Mouse (Mus musculus): ENCODE results near the gene Terb2. TPM values are rescaled to one million over a fixed set of nuclear protein-coding genes. Genes with fewer than 3 reads are reported as not detected.

Terb2 gene
- polyA plus RNA-seq (2012; rRNA removed; ENCODE audit: low replicate concordance) = not detected in 2 replicates

DNA sequence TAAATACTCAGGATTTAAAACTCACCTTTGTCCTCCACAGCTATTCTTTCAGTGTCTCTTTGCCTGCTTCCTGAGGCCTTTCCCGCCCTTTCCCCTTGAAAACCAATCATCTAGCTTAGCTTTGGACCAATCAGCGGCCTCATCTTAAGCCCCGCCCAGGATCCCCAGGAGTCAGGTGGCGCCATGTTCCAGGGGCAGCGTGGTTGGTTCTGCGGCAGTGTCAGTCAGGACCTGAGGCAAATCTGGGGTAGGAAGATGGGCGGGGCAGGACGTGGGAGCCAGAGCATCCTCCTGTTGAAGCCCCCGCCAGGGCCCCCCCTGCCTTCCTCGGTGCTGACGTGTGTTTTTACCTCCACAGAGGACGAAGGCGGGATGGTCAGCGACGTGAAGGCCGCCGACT, at the start of gene Terb2, which contains the start of gene Patl2:
TSS of gene Terb2 (plus strand) at position 167 of the 400 bp plus-strand sequence.
TSS of gene Patl2 (minus strand) at position 84 of the 400 bp plus-strand sequence.

DNA sequence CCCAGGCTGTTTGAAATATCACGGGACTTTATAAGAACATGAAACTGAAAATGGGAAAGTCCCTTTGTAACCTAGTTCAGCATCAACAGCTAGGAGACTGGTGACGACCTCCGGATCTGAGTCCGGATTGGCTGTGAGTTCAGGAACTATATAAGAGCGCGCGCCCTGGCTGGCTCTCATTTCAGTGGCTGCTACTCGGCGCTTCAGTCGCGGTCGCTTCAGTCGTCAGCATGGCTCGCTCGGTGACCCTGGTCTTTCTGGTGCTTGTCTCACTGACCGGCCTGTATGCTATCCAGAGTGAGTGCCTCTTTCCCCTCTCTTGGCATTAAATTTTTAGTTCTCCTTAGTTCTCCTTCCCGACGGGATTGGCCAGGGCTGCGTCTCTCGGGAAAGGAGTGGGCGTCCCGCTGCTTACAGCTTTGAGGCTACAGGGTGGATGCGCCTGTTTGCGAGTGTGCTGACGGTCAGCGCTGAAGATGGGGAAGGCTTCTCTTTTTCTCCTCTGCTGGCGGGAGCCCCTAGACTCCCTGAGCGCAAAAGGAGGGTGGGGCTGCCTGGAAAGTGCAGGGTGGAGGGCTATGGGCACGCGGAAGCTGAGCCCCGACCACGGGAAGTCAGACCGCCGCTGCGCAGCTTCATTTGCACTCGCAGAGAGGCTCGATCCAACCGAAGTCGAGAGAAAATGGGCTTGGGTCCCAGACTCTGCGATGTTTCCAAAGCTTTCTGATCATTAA, 38.4 kb upstream of the Terb2 start, which contains the start of gene B2m:
TSS of gene B2m (plus strand) at position 179 of the 734 bp plus-strand sequence.

DNA sequence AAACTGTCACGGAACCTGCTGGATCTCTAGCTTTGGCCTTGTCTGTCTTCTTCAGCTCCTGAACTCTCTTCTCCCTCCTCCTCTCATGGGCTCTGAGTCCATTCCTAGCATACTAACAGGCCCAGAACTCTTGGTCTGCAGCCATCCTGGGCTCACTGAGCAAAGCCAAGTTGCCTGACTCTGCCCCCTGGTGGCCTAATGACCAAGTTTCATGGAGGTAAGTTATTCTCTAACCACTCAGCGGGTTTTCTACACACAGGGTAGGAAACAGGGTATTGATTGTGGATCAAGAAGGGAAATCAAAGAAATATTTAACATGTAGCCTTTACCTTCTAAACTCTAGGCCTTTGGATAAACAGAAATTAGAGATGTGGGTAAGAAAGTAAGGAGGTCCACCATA, 25.4 kb upstream of the Terb2 start, which contains the start of gene Trim69:
TSS of gene Trim69 (plus strand) at position 21 of the 400 bp plus-strand sequence.

DNA sequence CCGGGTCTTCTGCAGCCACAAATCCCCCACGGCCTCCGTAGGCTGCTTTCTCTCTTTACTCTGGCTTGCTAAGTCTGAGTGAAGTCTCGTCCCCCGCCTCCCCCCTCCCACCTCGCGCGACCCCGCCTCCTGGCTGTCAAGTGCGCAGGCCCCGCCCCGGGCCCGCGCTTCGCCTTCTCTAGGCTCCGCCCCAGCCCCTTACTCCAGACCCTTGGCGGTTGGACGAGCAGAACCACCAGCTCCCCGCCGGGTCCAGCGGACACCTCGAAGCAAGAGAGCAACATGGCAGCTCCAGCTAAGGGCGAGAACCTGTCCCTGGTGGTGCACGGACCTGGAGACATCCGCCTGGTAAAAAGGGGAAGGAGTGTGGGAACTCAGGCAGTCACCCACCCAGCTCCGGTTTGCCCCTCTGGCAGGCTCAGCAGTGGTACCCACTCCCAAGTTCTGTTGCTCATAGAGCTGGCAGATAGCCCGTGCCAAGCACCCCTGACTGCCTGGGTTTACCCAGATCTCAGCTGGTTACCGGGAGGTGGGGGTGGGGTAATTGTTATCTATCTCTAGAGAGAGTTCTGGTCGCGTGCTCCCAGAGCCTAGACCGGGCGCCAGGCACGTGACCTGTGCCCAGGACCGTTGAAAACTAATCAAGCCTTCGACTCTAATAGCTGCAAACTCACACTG, 48.7 kb downstream of the Terb2 start, which contains the start of gene Sord:
TSS of gene Sord (plus strand) at position 139 of the 678 bp plus-strand sequence.

Other genes starting within 250 kb of the Terb2 start
- 4.9 and 9.0 TPM in 2 replicates for gene Ctdspl2, start 230.3 kb upstream of the Terb2 start, polyA plus RNA-seq (2012; rRNA removed; ENCODE audit: low replicate concordance)
- gene Mageb3, start 230.2 kb upstream of the Terb2 start, polyA plus RNA-seq (2012; rRNA removed; ENCODE audit: low replicate concordance) = 0.06 TPM in 1 of 2 replicates, not detected in the other
- gene Eif3j1, start 157.7 kb upstream of the Terb2 start, polyA plus RNA-seq (2012; rRNA removed; ENCODE audit: low replicate concordance) = 4.0 and 6.2 TPM in 2 replicates
- 10.6 and 13.6 TPM in 2 replicates for gene Spg11, start 67.9 kb upstream of the Terb2 start, polyA plus RNA-seq (2012; rRNA removed; ENCODE audit: low replicate concordance)
- gene B2m, start 38.6 kb upstream of the Terb2 start, polyA plus RNA-seq (2012; rRNA removed; ENCODE audit: low replicate concordance) = 1,289 and 2,871 TPM in 2 replicates
- gene Trim69, start 25.6 kb upstream of the Terb2 start, polyA plus RNA-seq (2012; rRNA removed; ENCODE audit: low replicate concordance) = 0.09 and 0.24 TPM in 2 replicates
- not detected in 2 replicates for gene Patl2, start 83 bp upstream of the Terb2 start, polyA plus RNA-seq (2012; rRNA removed; ENCODE audit: low replicate concordance)
- 25.4 and 41.6 TPM in 2 replicates for gene Sord, start 48.5 kb downstream of the Terb2 start, polyA plus RNA-seq (2012; rRNA removed; ENCODE audit: low replicate concordance)
- 0.27 and 0.81 TPM in 2 replicates for gene Duox2, start 112.2 kb downstream of the Terb2 start, polyA plus RNA-seq (2012; rRNA removed; ENCODE audit: low replicate concordance)
- 0.09 and 0.54 TPM in 2 replicates for gene Duoxa2, start 112.6 kb downstream of the Terb2 start, polyA plus RNA-seq (2012; rRNA removed; ENCODE audit: low replicate concordance)
- gene Duoxa1, start 127.5 kb downstream of the Terb2 start, polyA plus RNA-seq (2012; rRNA removed; ENCODE audit: low replicate concordance) = 2.9 and 14.9 TPM in 2 replicates
- 0.58 and 2.0 TPM in 2 replicates for gene Duox1, start 129.4 kb downstream of the Terb2 start, polyA plus RNA-seq (2012; rRNA removed; ENCODE audit: low replicate concordance)
- 13.9 and 15.1 TPM in 2 replicates for gene Shf, start 182.9 kb downstream of the Terb2 start, polyA plus RNA-seq (2012; rRNA removed; ENCODE audit: low replicate concordance)
- 8.5 and 40.7 TPM in 2 replicates for gene Slc28a2, start 240.2 kb downstream of the Terb2 start, polyA plus RNA-seq (2012; rRNA removed; ENCODE audit: low replicate concordance)

Data from subcutaneous adipose tissue, adult 2 months (tissue).